8 mouse cellular contexts compared by ENCODE assay signal in the genomic region with DNA sequence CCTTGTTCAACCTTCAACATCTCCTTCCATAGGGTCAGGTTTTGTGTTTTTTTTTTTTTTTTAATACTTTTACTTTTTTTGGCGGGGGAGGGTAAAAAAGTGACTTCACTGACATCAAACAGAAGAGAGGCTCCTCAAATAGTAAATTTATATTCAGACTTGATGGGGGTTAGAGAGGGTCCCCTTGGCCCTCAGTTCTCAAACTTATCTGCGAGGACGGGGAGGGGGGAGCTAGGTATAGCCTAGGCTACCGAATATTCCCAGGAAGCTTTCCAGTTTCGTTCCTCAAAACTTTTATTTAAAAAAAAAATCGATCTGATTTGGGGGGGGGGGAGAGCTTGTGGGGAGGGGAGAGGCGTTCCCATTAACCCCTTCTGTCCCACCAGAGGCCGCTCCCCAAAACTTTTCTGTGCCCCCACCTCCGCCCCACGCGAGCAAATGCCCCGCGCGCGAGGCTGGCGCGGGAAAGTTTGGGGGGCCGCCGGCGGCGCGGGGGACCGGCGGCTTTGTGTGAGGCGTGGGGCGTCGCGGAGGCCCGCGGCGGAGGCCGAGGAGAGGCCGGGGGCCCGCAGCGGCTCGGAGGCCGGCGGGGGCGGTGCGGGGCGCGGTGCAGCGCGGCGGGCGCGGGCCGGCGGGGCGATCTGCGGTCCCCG. TPM values are rescaled to one million over a fixed set of nuclear protein-coding genes. Genes with fewer than 3 reads are reported as not detected.
DNase-seq lines count a peak whose midpoint lies in the region; ATAC-seq and TF ChIP-seq lines count a peak whose summit lies in the region.

No protein-coding gene starts in this region.

- H3K27me3 ChIP-seq in hindbrain, embryonic 14.5 days (ENCODE audit: control insufficient read depth, insufficient read depth, low read length) = no peaks in the 10 kb centered on the region
- no peaks in the 10 kb centered on the region for H3K27me3 ChIP-seq in midbrain, embryonic 13.5 days

- peak overlapping the region; percentile 99 for H3K9ac ChIP-seq in hindbrain, embryonic 14.5 days
- peak overlapping the region; percentile 98 for H3K9ac ChIP-seq in midbrain, embryonic 13.5 days (replicated peaks)

- WGBS in lung, adult 2 months = 9% methylated on average over 45 of the region's 52 CpGs
- WGBS in hindbrain, embryonic 14.5 days = 3% methylated on average over 35 of the region's 52 CpGs
- WGBS in midbrain, embryonic 13.5 days = 2% methylated on average over 36 of the region's 52 CpGs

- H3K4me3 ChIP-seq in lung, adult 2 months (replicated peaks; ENCODE audit: extremely low read depth, low read depth, low read length) = no peak overlapping the region
- H3K4me3 ChIP-seq in hindbrain, embryonic 14.5 days (replicated peaks; ENCODE audit: low read length) = peak overlapping the region; percentile 87
- H3K4me3 ChIP-seq in midbrain, embryonic 13.5 days (replicated peaks) = peak overlapping the region; percentile 82

- H3K4me2 ChIP-seq in hindbrain, embryonic 14.5 days (replicated peaks) = peak overlapping the region; percentile 66
- H3K4me2 ChIP-seq in midbrain, embryonic 13.5 days (replicated peaks) = peak overlapping the region; percentile 76

- TF ChIP-seq CTCF in lung, adult 2 months (IDR thresholded peaks at IDR 0.05; ENCODE audit: insufficient read depth, low read length) = no peak

- peak; percentile 37 for DNase-seq in adrenal gland, postnatal 14 days
- DNase-seq in adrenal gland, adult 8-10 months = no peak
- DNase-seq in lung, postnatal 10 days = peak; percentile 14
- no peak for DNase-seq in lung, adult 2 months
- no peak for DNase-seq in hindbrain, embryonic 14.5 days (ENCODE audit: low spot score)
- DNase-seq in urinary bladder, postnatal 14 days (ENCODE audit: low spot score) = no peak
- no peak for DNase-seq in right cerebral cortex, postnatal 14 days

- ATAC-seq in hindbrain, embryonic 14.5 days (ENCODE audit: low FRiP score) = peak; percentile 74
- ATAC-seq in midbrain, embryonic 13.5 days = peak; percentile 28

- H3K9me3 ChIP-seq in hindbrain, embryonic 14.5 days (ENCODE audit: control insufficient read depth, low read length) = no peaks in the 10 kb centered on the region
- H3K9me3 ChIP-seq in midbrain, embryonic 13.5 days = no peaks in the 10 kb centered on the region

- H3K36me3 ChIP-seq in hindbrain, embryonic 14.5 days (replicated peaks; ENCODE audit: control insufficient read depth, insufficient read depth) = no peaks in the 10 kb centered on the region
- no peaks in the 10 kb centered on the region for H3K36me3 ChIP-seq in midbrain, embryonic 13.5 days

- H3K27ac ChIP-seq in hindbrain, embryonic 14.5 days = peak overlapping the region; percentile 92
- peak overlapping the region; percentile 94; the same call in 1 of the 2 replicates for H3K27ac ChIP-seq in midbrain, embryonic 13.5 days

- H3K4me1 ChIP-seq in lung, adult 2 months (ENCODE audit: control insufficient read depth, insufficient read depth, low read length) = no peaks in the 10 kb centered on the region
- H3K4me1 ChIP-seq in hindbrain, embryonic 14.5 days (replicated peaks; ENCODE audit: control insufficient read depth, insufficient read depth, low read length) = peaks cover 30% of the 10 kb centered on the region
- peaks cover 23% of the 10 kb centered on the region; the same call in 1 of the 2 replicates for H3K4me1 ChIP-seq in midbrain, embryonic 13.5 days (replicated peaks)

- no peak for TF ChIP-seq POLR2A in lung, adult 2 months (IDR thresholded peaks at IDR 0.05; ENCODE audit: borderline replicate concordance, extremely low read depth, low read depth, low read length)

RNA-seq across cellular contexts. Expression of a gene that starts 0.4 kb away (rescaled TPM):
- 6.5 and 7.7 TPM in 2 replicates for total RNA-seq in adrenal gland, postnatal 14 days (2021)
- total RNA-seq in adrenal gland, adult 8-10 months (2022) = 10 to 100 TPM in 1 of 4 experiments, 1 to 10 TPM in 3; 3.9 to 11.0 (median 6.3) TPM
- polyA plus RNA-seq in lung, adult 2 months (2012; rRNA removed) = 1.5 and 1.6 TPM in 2 replicates
- 31.4 and 37.0 TPM in 2 replicates for polyA plus RNA-seq in hindbrain, embryonic 14.5 days (2014; fragmentation: Nextera tagmentation; extraction: Ambion mirVana)
- polyA plus RNA-seq in midbrain, embryonic 13.5 days (2015; fragmentation: Nextera tagmentation; extraction: Ambion mirVana) = 44.6 and 44.9 TPM in 2 replicates

Comparison
In these comparisons a context has a peak if more than half of its experiments do, and no peak if none do; other contexts are left out.
1. DNase-seq: peak in adrenal gland, postnatal 14 days (single experiment) and lung, postnatal 10 days (single experiment); none in adrenal gland, adult 8-10 months (single experiment), lung, adult 2 months (single experiment), hindbrain, embryonic 14.5 days (single experiment), urinary bladder, postnatal 14 days (single experiment) and right cerebral cortex, postnatal 14 days (single experiment).
2. RNA of a gene that starts 0.4 kb away (polyA plus RNA-seq): 44.6 to 44.9 TPM in midbrain, embryonic 13.5 days and 31.4 to 37.0 TPM in hindbrain, embryonic 14.5 days; 1.5 to 1.6 TPM in lung, adult 2 months; every median in the first group is over 10 times any median in the second.